Mouse (Mus musculus): ENCODE measurements around the gene Hcfc1r1. TPM values are rescaled to one million over a fixed set of nuclear protein-coding genes. Genes with fewer than 3 reads are reported as not detected.

The Hcfc1r1 gene
- total and polyA plus RNA-seq, 2 experiments from 2014 or later = 82.3 to 198 TPM

DNA sequence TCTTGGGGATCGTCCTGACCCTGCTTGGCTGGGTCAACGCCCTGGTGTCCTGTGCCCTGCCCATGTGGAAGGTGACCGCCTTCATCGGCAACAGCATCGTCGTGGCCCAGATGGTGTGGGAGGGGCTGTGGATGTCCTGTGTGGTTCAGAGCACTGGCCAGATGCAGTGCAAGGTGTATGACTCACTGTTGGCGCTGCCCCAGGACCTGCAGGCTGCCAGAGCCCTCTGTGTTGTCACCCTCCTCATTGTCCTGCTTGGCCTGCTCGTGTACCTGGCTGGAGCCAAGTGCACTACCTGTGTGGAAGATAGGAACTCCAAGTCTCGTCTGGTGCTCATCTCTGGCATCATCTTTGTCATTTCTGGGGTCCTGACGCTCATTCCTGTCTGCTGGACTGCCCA, 7.7 kb downstream of the Hcfc1r1 start:
- H3K27me3 ChIP-seq (ENCODE audit: insufficient read depth, low read length) = peaks cover 30% of the 10 kb centered on the region
- H3K4me1 ChIP-seq (ENCODE audit: insufficient read depth) = peaks cover 9% of the 10 kb centered on the region; the same call in 1 of the 2 replicates
- H3K4me3 ChIP-seq (ENCODE audit: low read depth, low read length) = no peak overlapping the region
- H3K9ac ChIP-seq = no peak overlapping the region
- TF ChIP-seq CTCF (IDR thresholded peaks at IDR 0.05; ENCODE audit: low read depth) = no peak
- H3K9me3 ChIP-seq (ENCODE audit: low read length) = no peaks in the 10 kb centered on the region
- no peak overlapping the region for H3K4me2 ChIP-seq (ENCODE audit: low read depth)
- WGBS = 69% methylated on average over 10 of the region's 10 CpGs
- DNase-seq = no peak
- no peak overlapping the region for H3K27ac ChIP-seq (ENCODE audit: low read depth, low read length)
- ATAC-seq = no peak
- H3K36me3 ChIP-seq (ENCODE audit: insufficient read depth) = no peaks in the 10 kb centered on the region

DNA sequence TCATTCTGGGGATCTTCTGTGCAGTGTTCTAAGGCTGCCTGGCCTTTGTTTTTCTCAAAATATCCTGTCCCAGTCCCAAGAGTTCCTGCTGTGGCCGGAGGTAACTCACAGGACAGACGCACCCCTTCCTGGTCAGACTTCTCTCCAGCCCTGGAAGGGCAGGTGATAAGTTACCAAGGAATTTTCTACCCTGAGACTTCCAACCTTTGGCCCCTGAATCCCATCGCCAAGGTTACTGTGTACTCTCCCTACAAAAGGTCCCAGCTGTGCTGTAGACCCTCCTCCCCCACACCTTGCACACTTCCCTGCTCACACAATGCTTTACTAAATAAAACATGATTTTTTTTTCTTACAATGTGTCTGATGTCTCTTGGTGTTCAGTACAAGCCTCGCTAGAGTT, 8.7 kb downstream of the Hcfc1r1 start:
- Histone ChIP-seq H3K27me3 (ENCODE audit: insufficient read depth, low read length) (peaks cover 26% of the 10 kb centered on the region), H3K4me3 (ENCODE audit: low read depth, low read length) (no peak overlapping the region), H3K4me1 (ENCODE audit: insufficient read depth) (no peaks in the 10 kb centered on the region), H3K9ac (no peak overlapping the region), H3K27ac (ENCODE audit: low read depth, low read length) (no peak overlapping the region), H3K36me3 (ENCODE audit: insufficient read depth) (no peaks in the 10 kb centered on the region), H3K9me3 (ENCODE audit: low read length) (no peaks in the 10 kb centered on the region), H3K4me2 (ENCODE audit: low read depth) (no peak overlapping the region)
- ATAC-seq = no peak
- no peak for TF ChIP-seq CTCF (IDR thresholded peaks at IDR 0.05; ENCODE audit: low read depth)
- 67% methylated on average over 4 of the region's 4 CpGs for WGBS
- DNase-seq = no peak

DNA sequence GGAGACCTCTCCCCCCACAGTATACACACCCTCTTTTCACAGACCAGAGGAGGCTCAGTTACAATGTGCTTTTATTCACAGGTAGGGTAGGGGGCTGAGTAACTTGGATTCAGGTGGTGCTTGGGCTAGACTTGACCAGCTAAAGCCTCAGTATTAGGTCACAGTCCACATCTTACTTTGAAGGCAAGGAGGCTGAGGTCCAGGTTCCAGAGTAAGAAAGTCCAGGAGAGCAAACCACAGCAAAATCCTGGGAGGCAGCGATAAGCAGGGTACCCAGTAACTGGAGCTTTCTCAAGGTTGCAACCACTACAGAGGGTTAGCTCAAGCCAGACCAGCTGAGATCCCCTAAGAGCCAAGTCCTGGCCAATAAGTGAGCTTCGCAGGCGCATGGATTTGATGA, 9.1 kb downstream of the Hcfc1r1 start:
- Histone ChIP-seq H3K9ac (no peak overlapping the region), H3K27me3 (ENCODE audit: insufficient read depth, low read length) (peaks cover 26% of the 10 kb centered on the region), H3K9me3 (ENCODE audit: low read length) (no peaks in the 10 kb centered on the region), H3K4me2 (ENCODE audit: low read depth) (no peak overlapping the region), H3K27ac (ENCODE audit: low read depth, low read length) (no peak overlapping the region), H3K36me3 (ENCODE audit: insufficient read depth) (no peaks in the 10 kb centered on the region), H3K4me3 (ENCODE audit: low read depth, low read length) (no peak overlapping the region), H3K4me1 (ENCODE audit: insufficient read depth) (no peaks in the 10 kb centered on the region)
- 72% methylated on average over 3 of the region's 3 CpGs for WGBS
- TF ChIP-seq CTCF (IDR thresholded peaks at IDR 0.05; ENCODE audit: low read depth) = no peak
- no peak for DNase-seq
- ATAC-seq = no peak

DNA sequence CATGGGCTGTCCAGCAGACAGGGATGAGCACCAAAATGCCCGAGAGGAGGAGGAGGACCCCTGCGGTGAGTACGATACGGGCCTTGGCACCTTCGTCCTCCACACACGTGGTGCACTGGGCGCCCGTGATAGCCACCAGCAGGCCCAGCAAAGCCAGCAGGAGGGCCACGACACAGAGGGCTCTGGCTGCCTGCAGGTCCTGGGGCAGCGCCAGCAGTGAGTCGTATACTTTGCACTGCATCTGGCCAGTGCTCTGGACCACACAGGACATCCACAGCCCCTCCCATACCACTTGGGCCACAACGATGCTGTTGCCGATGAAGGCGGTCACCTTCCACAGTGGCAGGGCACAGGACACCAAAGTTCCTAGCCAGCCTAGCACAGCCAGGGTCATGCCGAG, 9.8 kb downstream of the Hcfc1r1 start:
- Histone ChIP-seq H3K36me3 (ENCODE audit: insufficient read depth) (no peaks in the 10 kb centered on the region), H3K4me2 (ENCODE audit: low read depth) (no peak overlapping the region), H3K9me3 (ENCODE audit: low read length) (no peaks in the 10 kb centered on the region), H3K4me3 (ENCODE audit: low read depth, low read length) (no peak overlapping the region), H3K4me1 (ENCODE audit: insufficient read depth) (no peaks in the 10 kb centered on the region), H3K27ac (ENCODE audit: low read depth, low read length) (no peak overlapping the region), H3K9ac (no peak overlapping the region), H3K27me3 (ENCODE audit: insufficient read depth, low read length) (peaks cover 26% of the 10 kb centered on the region)
- ATAC-seq (no peak), DNase-seq (no peak)
- 34% methylated on average over 15 of the region's 15 CpGs for WGBS
- TF ChIP-seq CTCF (IDR thresholded peaks at IDR 0.05; ENCODE audit: low read depth) = no peak

DNA sequence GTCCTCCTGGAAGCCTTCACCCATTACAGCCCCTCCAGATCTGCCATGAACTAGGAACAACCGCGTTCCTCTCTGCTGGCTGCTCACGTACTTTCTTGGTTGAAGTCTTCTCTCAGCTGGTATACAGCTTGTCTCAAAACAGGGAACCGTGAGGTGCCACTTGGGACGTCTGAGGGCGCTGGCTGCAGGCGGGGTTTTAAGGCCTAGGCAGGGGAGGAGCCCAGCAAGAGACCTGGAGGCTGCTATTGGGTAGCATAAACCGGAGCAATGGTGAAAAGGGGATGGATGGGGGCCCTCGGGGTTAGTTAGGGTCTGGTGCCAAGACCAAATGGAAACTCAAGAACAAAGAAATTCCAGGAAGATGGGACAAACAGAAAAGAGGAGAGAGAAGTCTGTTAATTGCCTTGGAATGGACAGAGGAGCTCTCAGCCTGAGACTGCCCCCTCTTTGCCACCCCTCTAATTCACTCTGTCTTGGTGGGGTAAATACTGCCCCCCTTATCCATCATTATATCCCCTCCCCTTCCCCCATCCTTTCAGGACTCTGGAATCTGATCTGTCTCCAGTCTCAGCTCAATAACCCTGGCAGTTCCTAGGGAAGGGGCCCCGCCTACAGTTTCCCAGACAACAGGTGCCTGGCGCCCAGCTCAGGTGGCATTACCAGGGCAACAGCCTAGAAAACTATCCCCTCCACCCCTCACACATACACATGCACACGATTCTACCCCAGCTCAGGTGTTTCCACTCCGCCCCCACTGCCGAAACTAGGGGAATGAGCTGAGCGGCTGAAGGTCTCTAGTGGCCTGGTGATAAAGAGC, 10.7 kb downstream of the Hcfc1r1 start, which contains the start of gene Cldn9:
Gene Cldn9 (minus strand): TSS at position 171 of the 817 bp plus-strand sequence.
- no peak for TF ChIP-seq CTCF (IDR thresholded peaks at IDR 0.05; ENCODE audit: low read depth)
- Histone ChIP-seq H3K27ac (ENCODE audit: low read depth, low read length) (no peak within 1 kb of the TSS), H3K36me3 (ENCODE audit: insufficient read depth) (no peaks in the 10 kb centered on the region), H3K4me1 (ENCODE audit: insufficient read depth) (no peaks in the 10 kb centered on the region), H3K4me2 (ENCODE audit: low read depth) (no peak within 1 kb of the TSS), H3K9me3 (ENCODE audit: low read length) (no peaks in the 10 kb centered on the region), H3K9ac (no peak within 1 kb of the TSS), H3K27me3 (ENCODE audit: insufficient read depth, low read length) (peaks cover 22% of the 10 kb centered on the region), H3K4me3 (ENCODE audit: low read depth, low read length) (no peak within 1 kb of the TSS)
- WGBS = 16% methylated on average over 15 of the region's 15 CpGs
- DNase-seq (no peak), ATAC-seq (peak; percentile 48)

DNA sequence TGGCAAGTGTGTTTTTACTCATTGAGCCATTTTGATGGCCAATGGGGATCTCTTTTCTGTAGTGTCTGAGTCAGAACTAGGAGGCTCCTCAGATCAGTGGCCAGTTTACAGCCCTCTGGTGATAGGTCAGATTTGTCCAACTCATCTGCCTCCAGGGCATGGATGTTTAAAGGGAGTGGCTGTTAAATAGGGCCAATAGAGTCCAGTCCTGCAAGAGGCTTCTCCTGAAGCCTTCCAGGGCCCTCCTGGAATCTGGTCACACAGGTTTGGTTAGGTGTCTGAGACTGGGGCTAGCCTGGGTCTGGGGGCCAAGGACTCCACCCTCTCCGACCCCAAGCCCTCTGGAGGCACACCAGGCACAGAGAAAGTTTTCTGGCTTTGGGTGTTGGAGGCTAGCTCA, 21.1 kb downstream of the Hcfc1r1 start:
- no peak overlapping the region for H3K27ac ChIP-seq (ENCODE audit: low read depth, low read length)
- H3K4me1 ChIP-seq (ENCODE audit: insufficient read depth) = no peaks in the 10 kb centered on the region
- no peak overlapping the region for H3K9ac ChIP-seq
- whole genome bisulfite sequencing = 70% methylated on average over 1 of the region's 1 CpGs
- no peaks in the 10 kb centered on the region for H3K36me3 ChIP-seq (ENCODE audit: insufficient read depth)
- DNase-seq (no peak), ATAC-seq (no peak)
- H3K4me2 ChIP-seq (ENCODE audit: low read depth) = no peak overlapping the region
- H3K27me3 ChIP-seq (ENCODE audit: insufficient read depth, low read length) = peaks cover 7% of the 10 kb centered on the region; the same call in 1 of the 2 replicates
- no peak overlapping the region for H3K4me3 ChIP-seq (ENCODE audit: low read depth, low read length)
- TF ChIP-seq CTCF (IDR thresholded peaks at IDR 0.05; ENCODE audit: low read depth) = no peak
- H3K9me3 ChIP-seq (ENCODE audit: low read length) = no peaks in the 10 kb centered on the region

DNA sequence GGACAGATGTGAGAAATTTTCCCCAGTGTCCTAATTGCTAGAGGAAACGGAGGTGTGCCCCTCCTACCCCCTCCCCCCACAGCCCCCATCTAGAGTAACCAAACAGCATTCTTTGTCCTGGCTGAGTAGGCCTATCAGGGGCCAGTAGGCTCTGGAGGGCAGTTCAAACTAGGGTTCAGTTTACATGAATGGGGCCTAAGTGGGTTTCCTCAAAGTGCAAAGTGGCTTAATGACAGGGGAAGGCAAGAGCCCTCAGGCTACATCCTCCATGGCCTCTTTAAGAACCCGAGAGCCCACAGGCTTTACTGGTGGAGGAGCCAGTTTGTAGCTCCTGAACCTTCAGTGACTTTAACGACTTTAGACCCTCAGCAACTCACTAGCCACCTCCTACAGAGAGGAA, 22.4 kb downstream of the Hcfc1r1 start:
- 15% methylated on average over 3 of the region's 3 CpGs for WGBS
- no peaks in the 10 kb centered on the region for H3K36me3 ChIP-seq (ENCODE audit: insufficient read depth)
- H3K4me2 ChIP-seq (ENCODE audit: low read depth) = no peak overlapping the region
- DNase-seq (no peak), ATAC-seq (no peak)
- no peak overlapping the region for H3K4me3 ChIP-seq (ENCODE audit: low read depth, low read length)
- peaks cover 7% of the 10 kb centered on the region; the same call in 1 of the 2 replicates for H3K27me3 ChIP-seq (ENCODE audit: insufficient read depth, low read length)
- H3K9ac ChIP-seq = no peak overlapping the region
- no peak overlapping the region for H3K27ac ChIP-seq (ENCODE audit: low read depth, low read length)
- no peaks in the 10 kb centered on the region for H3K9me3 ChIP-seq (ENCODE audit: low read length)
- no peak for TF ChIP-seq CTCF (IDR thresholded peaks at IDR 0.05; ENCODE audit: low read depth)
- H3K4me1 ChIP-seq (ENCODE audit: insufficient read depth) = no peaks in the 10 kb centered on the region
